Mouse (Mus musculus) gastrocnemius, postnatal 14 days (tissue): ENCODE measurements at regions not wholly inside any gene's neighbourhood (a gene's known extent, or its start where the extent isn't known, plus 50 kb on each side); places are given as distances from the start of the nearest gene placed in this dataset.

Source experiments
- DNase-seq: peaks from one replicate; pipeline ENCODE4 v3.0.0; 2021; ENCODE audit warnings: mixed read lengths
- intact Hi-C: fragments of 180-260 bp; cut with DNase I; formaldehyde crosslinking; loops from one replicate; pipeline ENCODE4 v1.15.1; 2025; ENCODE audit warnings: low total_unique reads

DNA sequence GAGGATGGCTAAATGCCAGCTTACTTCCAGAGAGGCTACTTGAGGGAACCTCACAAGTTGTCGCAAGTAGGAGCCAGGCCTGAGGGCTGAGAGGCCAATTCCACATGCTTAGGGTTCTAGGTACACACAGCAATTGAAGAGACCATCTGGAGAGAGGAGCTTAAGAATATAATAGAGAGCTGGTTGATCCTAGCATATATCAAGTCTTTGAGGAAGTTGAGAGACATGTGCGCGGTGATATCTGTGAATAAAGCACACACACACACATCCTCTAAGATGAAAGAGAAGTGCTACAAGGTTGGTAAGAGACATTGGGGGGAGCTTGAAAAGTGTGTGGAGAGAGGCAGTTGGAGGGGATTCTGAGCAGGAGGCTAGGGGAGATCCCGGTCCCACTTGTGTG is 189.5 kb downstream of the Zfp462 start:
- DNase-seq = no peak
- intact Hi-C loops = no loop called here

DNA sequence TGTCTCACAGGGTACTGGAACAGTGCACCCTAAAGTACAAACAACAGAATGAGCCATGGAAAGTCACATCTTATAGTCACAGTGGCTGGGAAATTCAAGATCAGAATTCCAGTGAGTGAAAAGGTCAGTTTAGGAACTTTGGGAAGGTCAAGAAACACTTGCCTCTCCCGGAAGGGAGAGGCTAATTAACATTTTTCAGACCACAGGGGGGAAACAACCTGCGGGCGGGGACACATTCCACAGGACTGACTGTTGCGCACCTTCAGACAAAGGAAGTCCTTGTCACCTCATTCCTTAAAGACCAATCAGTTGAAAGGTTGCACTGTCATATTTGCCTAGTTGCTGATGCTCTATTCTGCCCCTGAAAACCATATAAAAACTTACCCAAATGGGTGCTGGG is 189.9 kb downstream of the Zfp462 start:
- intact Hi-C loops = no loop called here
- DNase-seq = no peak

DNA sequence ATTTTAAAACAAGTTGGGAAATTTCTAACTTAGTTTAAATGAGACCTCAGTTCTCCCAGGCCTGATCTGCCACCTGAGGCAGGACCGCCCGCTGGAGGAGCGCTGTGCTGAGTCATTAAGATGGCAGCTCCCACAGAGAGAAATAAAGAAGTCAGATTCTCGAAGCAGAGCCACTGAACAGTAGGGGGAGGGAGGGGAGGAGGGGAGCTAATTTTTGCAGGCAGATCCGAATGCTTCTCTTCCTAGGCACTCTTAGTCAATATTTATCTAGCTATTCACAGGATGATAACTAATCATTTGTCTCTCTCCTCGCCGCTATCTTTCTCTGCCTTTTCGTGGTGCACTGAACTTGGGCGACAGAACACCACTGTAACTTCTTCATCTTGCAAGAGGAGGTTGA is 191.4 kb downstream of the Zfp462 start:
- no peak for DNase-seq
- intact Hi-C loops = no loop called here

DNA sequence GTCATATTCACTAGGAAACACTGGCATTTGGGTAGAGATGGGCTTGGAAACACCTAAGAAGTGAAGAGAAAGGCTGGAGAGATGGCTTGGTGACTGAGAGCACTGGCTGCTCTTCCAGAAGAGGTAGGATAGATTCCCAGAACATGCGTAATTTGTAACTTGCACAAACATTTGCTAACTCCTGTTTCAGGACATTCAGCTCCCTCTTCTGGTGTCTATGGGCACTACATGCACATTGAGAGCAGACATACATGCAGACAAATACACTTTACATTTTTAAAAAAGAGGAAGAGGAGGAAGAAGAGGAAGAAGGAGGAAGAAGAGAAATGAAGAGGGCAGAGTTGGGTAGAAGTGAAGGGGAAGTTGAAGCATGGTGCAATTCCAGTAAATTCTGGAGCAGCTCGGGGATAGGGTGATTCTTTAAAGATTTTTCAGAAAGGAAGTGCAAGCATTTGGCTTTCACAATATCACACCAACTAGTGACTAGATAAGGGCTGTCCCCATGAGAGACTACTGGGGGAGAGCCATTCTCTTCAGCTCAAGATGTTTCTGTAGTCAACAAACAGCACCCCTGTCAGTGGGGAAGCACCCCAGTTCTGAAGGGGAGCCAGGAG is 193.0 kb downstream of the Zfp462 start:
- DNase-seq = no peak
- intact Hi-C loops = no loop called here

DNA sequence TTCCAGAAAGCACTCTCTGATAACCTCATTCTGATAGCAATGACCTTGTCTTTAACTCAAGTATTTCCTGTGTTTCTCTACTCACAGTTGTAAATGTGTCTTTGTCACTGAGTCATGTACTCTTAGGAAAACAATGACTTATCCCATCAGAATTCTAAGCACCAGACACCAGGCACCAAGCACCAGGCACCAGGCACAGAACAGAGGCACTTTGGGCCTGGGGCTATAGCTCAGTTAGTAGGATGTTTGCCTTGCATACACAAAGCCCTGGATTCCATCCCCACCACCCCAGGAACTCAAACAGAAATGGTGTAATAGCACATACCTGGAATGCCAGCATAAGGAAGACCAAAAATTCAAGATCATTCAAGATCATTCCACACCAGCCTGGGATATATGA is 196.5 kb downstream of the Zfp462 start:
- intact Hi-C loops = no loop called here
- DNase-seq = no peak

DNA sequence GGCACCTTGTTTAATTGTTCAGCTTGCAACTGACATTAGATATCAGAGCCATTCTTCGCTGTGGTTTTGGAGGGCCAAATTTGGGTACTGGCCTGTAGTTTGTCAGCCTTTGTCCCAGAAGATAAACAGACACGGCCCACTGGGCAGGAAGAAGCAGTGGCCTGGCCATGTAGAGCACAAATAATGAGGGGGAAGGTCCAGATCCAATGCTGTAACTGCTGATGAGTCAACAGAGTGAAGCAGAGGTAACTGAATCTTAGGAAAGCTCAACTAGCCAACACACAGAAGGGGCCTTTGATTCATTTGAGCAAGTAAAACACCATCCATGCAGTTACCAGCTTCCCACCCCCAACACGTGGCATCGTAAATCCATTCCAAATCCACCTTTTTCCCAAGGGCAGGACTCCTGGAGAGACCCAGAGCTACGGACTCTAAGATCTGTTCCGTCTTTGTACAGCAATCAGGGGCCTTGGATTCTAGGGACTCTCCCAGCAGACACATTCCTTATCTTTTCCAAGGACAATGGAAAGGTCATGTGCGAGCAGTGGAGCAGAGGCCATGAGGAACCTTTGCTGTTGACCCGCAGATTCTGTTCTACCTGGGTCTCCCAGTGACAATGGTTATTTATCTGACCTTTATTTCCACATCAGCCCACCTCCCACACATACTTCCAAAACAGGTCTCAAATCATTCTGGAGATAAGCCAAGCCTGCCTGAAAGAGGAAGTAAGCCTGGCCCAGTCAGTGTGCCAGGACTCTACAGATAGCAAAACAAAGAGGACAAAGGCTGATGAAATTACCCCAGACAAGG is 197.3 kb downstream of the Zfp462 start:
- intact Hi-C loops = no loop called here

DNA sequence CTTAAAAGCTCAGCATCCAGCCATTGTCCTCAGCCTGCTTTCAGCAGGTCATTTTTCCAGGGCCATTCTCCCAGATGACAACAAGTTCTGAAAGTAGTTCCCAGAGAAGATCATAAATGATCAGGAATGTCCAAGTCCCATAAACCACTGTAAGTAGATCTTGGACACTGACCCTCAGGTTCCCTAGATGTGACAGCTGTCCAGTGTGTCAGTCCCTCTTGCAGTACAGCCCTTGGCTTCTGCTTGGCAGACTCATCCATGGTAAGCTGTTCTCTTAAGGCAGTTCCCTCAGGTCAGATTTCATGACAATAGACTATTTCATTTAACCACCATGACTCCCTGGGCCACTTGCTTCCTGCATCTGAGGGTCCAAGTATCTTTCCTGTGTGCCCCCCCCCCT is 198.6 kb downstream of the Zfp462 start:
- no peak for DNase-seq
- intact Hi-C loops = no loop called here

More for the DNA sequence above, 197.3 kb downstream of the Zfp462 start:
- no peak for DNase-seq

DNA sequence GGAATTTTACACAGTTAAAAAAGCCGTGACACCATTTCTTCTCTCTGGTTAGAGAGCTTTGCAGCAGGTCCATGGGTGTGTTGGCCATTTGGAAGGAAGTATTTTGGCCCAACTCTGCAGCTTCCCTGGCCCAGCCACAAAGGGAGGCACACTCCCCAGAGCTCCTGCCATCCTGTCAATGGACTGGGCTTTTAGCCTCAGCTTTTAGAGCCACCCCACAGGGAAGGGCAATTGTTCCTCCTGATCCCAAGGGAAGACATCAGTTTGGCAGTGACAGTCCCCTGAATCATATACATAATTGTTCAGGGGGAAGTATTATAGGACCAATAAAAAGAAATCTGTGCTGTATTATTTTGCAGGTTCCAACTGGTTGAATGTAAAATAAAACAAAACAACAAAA is 200.1 kb downstream of the Zfp462 start:
- DNase-seq = no peak
- intact Hi-C loops = no loop called here

DNA sequence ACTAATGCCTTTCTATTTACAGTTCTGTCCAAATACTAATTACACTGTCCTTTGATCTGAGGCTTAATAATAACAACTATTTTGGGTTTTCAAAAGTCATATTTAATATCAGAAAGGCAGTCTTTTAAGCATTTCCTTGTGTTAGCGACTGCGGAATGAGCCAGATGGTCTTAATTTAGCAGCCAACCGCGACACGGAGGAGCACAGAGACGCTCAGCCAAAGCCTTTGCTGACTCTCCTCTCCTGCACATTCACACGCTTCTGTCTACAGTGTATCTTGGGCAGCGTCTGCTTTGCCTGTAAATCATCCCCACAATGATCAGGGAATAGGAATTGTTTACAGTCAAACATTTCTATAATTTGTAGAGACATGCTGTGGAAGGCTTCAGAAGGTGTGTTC is 201.1 kb downstream of the Zfp462 start:
- intact Hi-C loops = no loop called here
- no peak for DNase-seq

DNA sequence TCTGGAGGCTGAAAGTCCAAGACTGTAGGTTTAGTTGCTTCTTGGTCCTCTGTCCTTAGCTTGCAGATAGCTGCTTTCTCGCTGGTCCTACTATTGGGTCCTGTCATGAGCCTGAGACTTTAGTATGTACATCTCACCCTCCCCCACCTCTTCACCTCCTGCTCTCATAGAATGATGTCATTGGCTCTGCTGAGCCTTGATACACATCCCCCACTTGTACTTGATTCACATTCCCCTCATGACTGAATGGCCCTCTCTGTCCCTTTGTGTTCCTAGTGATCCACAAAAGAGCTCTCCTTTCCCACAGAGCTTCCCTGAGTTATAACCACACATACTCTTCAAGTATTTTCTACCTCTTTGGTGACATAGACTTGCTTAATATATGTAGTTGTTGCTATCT is 201.5 kb upstream of the Rad23b start:
- intact Hi-C loops = no loop called here
- DNase-seq = no peak

DNA sequence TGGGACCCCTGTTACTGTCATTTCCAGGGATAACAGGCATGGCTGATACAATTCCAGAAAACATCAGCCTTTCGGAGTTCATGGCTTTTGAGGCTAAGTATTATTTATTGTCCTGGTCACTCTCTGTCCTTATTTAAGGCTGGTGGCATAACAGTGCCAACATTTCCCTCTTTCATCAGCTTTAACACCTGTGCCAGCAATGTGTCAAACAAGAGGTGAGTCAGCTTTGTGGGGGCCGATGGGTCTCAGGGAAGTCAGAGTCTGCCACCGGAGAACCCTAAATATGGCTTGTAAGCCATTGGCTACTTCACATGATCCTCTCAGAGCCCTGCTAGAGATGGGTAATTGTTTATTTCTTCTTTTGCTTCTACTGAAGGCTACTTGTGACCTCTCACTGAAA is 195.3 kb upstream of the Rad23b start:
- intact Hi-C loops = no loop called here
- DNase-seq = no peak

DNA sequence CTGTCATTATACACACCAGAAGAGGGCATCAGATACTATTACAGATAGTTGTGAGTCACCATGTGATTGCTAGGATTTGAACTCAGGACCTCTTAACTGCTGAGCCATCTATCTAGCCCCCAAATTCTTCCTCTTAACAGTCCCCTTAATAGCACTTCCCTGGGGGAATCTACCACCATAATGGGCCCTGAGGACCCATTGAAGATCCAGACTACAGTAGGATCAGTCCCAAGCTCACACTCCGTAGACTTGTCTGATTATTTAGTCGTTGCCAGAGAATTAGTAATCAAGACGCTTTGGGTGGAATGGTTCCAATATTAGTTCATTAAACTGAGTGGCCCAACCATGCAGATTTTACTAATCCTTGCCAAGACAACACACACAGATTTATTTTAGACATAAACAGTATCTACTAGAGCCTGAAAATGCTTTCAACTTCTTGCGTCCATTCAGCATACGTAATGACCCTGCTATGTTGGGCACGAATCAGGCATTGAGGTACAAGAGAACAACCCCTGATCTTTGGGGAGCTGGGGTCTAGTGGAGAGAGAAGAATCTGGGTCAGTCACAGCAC is 191.6 kb upstream of the Rad23b start:
- intact Hi-C loops = no loop called here
- DNase-seq = no peak

DNA sequence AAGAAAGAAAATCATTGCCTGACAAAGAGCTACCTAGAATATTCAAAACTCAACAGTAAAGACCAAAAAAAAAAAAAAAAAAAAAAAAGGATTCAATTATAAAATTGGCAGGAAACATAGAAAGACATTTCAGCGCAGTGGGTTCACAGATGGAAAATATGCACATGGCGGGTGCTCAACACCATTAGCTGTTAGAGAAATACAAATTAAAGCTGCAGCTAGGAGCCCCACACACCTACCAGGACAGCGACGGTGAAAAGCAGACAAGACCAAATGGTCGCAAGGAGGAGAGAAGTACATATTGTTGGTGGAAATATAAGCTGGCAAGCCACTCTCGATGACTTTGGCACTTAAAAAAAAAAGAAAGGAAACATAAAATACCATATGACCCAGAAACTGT is 183.6 kb upstream of the Rad23b start:
- intact Hi-C loops = no loop called here
- no peak for DNase-seq

DNA sequence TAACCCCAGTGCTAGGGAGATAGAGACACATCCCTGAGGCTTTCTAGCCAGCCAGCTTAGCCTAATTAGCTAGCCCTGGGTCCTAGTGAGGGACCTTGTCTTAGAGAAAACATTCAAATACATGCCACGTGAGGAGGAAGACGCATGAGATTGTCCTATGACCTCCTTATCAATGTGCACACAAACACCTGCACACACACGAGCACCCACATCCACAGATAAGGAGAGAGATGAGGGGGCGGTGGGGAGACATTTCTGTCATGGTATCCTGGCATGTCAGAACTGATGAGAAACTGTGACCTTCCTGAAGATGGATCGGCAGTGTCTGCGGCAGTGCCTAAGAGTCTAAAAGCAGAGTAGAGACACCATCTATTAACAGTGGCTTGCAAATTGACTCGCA is 180.8 kb upstream of the Rad23b start:
- intact Hi-C loops = no loop called here
- DNase-seq = no peak

DNA sequence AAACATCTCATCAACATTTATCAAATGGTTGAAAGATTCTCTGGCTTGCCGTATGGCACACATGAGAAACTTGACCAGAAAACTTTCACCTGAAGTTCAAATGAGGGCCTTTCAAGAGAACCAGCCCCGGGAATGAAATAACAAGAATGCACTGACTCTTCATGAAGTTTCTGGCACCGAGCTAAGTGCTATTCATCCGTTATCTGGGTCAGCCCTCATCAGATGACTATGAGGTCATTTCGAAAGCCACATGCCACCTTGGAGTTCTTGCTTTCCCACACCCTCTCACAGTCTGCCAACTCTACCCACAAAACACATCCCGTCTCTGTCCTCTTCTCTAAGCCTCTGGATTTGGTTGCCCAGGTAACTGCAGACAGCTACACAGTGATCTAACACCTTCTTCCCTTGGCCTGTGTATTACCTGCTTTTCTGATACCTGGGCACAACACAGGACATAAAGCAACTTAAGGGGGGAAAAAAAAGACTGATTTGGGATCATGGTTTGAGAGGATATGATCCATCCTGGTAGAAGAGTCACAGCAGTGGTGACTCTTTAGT is 177.4 kb upstream of the Rad23b start:
- DNase-seq = no peak
- intact Hi-C loops = no loop called here

DNA sequence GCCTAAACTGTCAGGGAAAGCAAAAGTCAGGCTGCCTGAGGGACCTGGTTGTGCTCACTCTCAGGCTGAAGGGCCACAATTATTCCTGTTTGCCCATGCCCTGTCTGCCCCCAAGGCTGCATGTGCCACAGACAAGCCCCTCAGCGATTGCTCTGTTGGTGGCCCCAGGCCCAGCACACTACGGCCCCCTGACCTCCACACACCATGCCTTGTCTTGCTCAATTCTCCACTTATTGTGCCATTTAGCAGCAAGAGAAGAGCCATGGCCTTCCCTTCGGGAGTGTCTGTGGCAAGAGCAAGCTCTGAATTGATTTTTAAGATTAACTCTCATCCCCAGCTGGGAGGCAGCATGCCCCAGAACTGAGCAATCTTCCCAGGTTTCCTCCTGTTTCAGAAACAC is 173.8 kb upstream of the Rad23b start:
- intact Hi-C loops = no loop called here
- DNase-seq = no peak

DNA sequence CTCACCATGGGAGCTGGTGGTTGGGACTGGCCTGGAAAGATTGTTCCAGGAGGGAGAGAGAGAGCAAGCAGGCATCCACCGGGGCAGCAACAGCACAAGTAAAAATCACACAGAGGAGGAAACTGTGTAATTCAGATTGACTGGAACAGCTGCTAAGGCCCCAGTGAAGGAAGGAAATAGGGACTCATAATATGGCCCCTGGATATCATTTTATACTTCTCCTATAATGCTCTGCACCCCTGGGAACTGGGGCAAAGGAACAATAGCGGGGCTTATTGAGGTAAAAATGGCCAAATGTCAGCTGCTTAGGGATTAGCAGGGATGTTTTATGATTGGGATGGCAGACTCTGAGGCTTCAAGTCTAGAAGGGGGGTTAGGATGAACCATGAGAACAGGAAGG is 170.4 kb upstream of the Rad23b start:
- intact Hi-C loops = no loop called here

DNA sequence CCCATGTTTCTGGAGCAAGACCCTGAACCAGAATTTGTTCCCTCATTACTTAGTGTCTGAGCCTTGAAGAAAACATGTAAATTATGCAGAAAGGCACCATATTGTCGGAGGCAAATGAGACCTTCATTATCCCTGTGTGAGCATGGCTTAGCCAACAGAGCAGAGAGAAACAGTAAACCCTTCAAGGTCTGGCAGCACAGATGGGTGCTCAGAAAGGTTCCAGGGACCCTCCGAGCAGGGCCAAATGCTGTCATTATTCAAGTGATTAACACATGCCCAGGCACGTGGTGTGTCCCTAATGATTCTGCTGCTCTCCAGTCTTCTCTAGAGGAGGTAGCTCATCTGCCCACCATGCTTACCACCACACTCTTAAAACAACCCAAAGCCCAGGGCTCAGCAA is 166.3 kb upstream of the Rad23b start:
- intact Hi-C loops = no loop called here

More for the DNA sequence above, 170.4 kb upstream of the Rad23b start:
- DNase-seq = no peak

DNA sequence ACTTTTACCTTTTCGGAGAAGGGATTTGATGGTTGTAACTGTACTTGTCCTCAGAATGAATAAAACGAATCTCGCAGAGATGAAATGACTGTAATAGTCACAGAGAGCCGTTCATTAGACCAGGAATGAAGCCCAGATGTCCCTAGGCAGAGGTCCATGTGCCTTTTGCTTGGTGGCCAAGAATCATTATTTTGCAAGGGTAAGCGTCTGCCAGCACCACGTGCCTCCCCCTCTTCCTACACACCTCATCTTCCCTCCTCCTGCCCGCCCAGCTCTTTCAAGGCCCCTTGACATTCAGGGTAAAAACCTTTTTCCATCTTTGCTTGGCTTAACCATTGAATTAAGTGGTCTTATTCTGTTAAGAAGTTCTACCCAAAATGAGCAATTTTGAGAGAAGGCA is 161.1 kb upstream of the Rad23b start:
- intact Hi-C loops = no loop called here
- no peak for DNase-seq

More for the DNA sequence above, 166.3 kb upstream of the Rad23b start:
- no peak for DNase-seq

DNA sequence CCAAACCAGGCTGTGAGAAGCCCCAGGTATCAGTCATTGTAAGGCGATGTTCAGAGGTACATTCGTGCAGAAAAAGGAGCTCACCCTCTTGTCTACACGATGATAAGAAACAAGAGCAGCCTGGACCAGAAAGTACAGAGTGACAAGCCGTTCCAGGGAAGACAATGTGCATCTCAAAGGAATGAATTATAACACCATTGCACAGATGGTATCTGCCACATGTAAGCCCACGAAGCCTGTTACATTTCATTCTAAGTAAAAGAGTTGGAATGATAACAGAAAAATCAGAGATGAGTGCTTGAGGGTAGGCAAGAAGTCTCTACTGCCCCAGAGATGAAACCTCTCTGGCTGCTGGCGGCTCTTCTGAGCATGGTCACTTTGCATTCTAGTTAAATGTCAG is 159.3 kb upstream of the Rad23b start:
- intact Hi-C loops = no loop called here
- no peak for DNase-seq

DNA sequence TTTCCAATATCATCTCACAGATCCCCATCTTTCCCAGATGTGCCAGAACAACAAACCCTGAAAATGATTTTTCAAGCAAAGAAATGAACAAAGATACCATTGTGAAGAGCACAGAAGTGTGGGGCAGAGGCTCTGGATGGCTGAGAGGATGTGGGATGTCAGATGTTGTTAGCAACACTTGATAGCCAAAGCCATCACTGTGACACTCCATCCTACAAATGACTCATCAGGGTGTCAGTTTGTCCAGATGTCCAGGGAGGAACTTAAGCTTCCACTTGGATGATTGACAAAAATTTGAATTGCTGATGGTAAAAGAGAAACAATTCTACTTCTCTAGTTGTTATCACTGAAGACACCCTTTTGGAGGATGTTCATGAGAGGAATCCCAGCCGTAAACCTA is 155.8 kb upstream of the Rad23b start:
- intact Hi-C loops = no loop called here
- DNase-seq = no peak
